Mouse (Mus musculus) brown adipose tissue, adult 24 weeks (tissue): ENCODE data around the gene Rpl29. TPM values are rescaled to one million over a fixed set of nuclear protein-coding genes. Genes with fewer than 3 reads are reported as not detected.

Experiments
- H3K27ac ChIP-seq: fragments of 200-500 bp; replicated peaks from 2 replicates; pipeline ENCODE4 v1.5.1; 2012; ENCODE audit warnings: low read depth, mild to moderate bottlenecking, low read length
- H3K4me1 ChIP-seq: fragments of 200-500 bp; 2 replicates; pipeline ENCODE4 v1.6.1; 2012; ENCODE audit warnings: low read length, mixed read lengths; ENCODE audit not compliant: control insufficient read depth, insufficient read depth, insufficient read length
- H3K4me3 ChIP-seq: fragments of 200-500 bp; 2 replicates; pipeline ENCODE4 v1.5.1; 2012; ENCODE audit warnings: low read depth, mild to moderate bottlenecking, low read length, moderate library complexity; ENCODE audit not compliant: insufficient read depth
- polyA plus RNA-seq: library from polyadenylated mRNA; stranded (reverse); fragments of >200 nt; gene quantifications from 2 replicates; pipeline ENCODE4 v1.2.4, GENCODE M21; 2012; ENCODE audit not compliant: missing spikeins, insufficient read depth, insufficient read length

Gene Rpl29
- polyA plus RNA-seq, 1 experiment: 152 TPM

- no peak overlapping the region for H3K4me3 ChIP-seq
- no peak overlapping the region for H3K27ac ChIP-seq
- peaks cover 12% of the 10 kb centered on the region for H3K4me1 ChIP-seq
Observed at GRCm38 (mm10) chr9:106410086-106410650, 19.1 kb upstream of the Rpl29 start.

GRCm38 (mm10) chr9:106411091-106411594 lies 18.1 kb upstream of the Rpl29 start:
- Histone ChIP-seq H3K4me3 (no peak overlapping the region), H3K27ac (no peak overlapping the region), H3K4me1 (peaks cover 8% of the 10 kb centered on the region)

GRCm38 (mm10) chr9:106411729-106412128 lies 17.5 kb upstream of the Rpl29 start:
- Histone ChIP-seq H3K4me1 (peaks cover 6% of the 10 kb centered on the region), H3K27ac (no peak overlapping the region), H3K4me3 (no peak overlapping the region)

- Histone ChIP-seq H3K27ac (no peak overlapping the region), H3K4me1 (0 out of 2 replicates have a peak, but pooled peaks cover 2% of the 10 kb centered on the region), H3K4me3 (no peak overlapping the region)
Observed at GRCm38 (mm10) chr9:106412210-106412609, 17.0 kb upstream of the Rpl29 start.

- 0 out of 2 replicates have a peak, but pooled peaks cover 2% of the 10 kb centered on the region for H3K4me1 ChIP-seq
- H3K4me3 ChIP-seq: no peak overlapping the region
- H3K27ac ChIP-seq: no peak overlapping the region
Observed at GRCm38 (mm10) chr9:106413606-106414005, 15.6 kb upstream of the Rpl29 start.

- H3K4me1 ChIP-seq: 0 out of 2 replicates have a peak, but pooled peaks cover 3% of the 10 kb centered on the region
- H3K4me3 ChIP-seq: no peak overlapping the region
- H3K27ac ChIP-seq: no peak overlapping the region
Observed at GRCm38 (mm10) chr9:106416826-106417225, 12.4 kb upstream of the Rpl29 start.

GRCm38 (mm10) chr9:106417841-106418625 lies 11.2 kb upstream of the Rpl29 start:
- 0 out of 2 replicates have a peak overlapping the region, but pooled peaks have one; percentile 9 for H3K4me3 ChIP-seq
- H3K4me1 ChIP-seq: 0 out of 2 replicates have a peak, but pooled peaks cover 3% of the 10 kb centered on the region
- H3K27ac ChIP-seq: no peak overlapping the region

- Histone ChIP-seq H3K27ac (no peak overlapping the region), H3K4me1 (0 out of 2 replicates have a peak, but pooled peaks cover 3% of the 10 kb centered on the region), H3K4me3 (no peak overlapping the region)
Observed at GRCm38 (mm10) chr9:106420608-106421007, 8.6 kb upstream of the Rpl29 start.

- Histone ChIP-seq H3K4me3 (peak overlapping the region; percentile 44), H3K27ac (no peak overlapping the region), H3K4me1 (0 out of 2 replicates have a peak, but pooled peaks cover 3% of the 10 kb centered on the region)
Observed at GRCm38 (mm10) chr9:106421033-106421864, 8.0 kb upstream of the Rpl29 start.

GRCm38 (mm10) chr9:106421865-106422160 lies 7.4 kb upstream of the Rpl29 start:
- no peak overlapping the region for H3K27ac ChIP-seq
- peak overlapping the region; percentile 44 for H3K4me3 ChIP-seq
- H3K4me1 ChIP-seq: 0 out of 2 replicates have a peak, but pooled peaks cover 3% of the 10 kb centered on the region

- peaks cover 4% of the 10 kb centered on the region; the same call in 1 of the 2 replicates for H3K4me1 ChIP-seq
- peak overlapping the region; percentile 84 for H3K4me3 ChIP-seq
- H3K27ac ChIP-seq: peak overlapping the region; percentile 80
Observed at GRCm38 (mm10) chr9:106428719-106429220, 484 bp upstream of the Rpl29 start.

GRCm38 (mm10) chr9:106430015-106430264 lies 686 bp downstream of the Rpl29 start:
- Histone ChIP-seq H3K27ac (peak overlapping the region; percentile 75), H3K4me1 (peaks cover 4% of the 10 kb centered on the region; the same call in 1 of the 2 replicates), H3K4me3 (peak overlapping the region; percentile 85)

GRCm38 (mm10) chr9:106433389-106433788 lies 4.1 kb downstream of the Rpl29 start:
- peaks cover 7% of the 10 kb centered on the region; the same call in 1 of the 2 replicates for H3K4me1 ChIP-seq
- no peak overlapping the region for H3K4me3 ChIP-seq
- no peak overlapping the region for H3K27ac ChIP-seq

GRCm38 (mm10) chr9:106436566-106436965 lies 7.3 kb downstream of the Rpl29 start:
- Histone ChIP-seq H3K4me3 (no peak overlapping the region), H3K4me1 (peaks cover 3% of the 10 kb centered on the region; the same call in 1 of the 2 replicates), H3K27ac (no peak overlapping the region)

GRCm38 (mm10) chr9:106442680-106443079 lies 13.4 kb downstream of the Rpl29 start:
- no peaks in the 10 kb centered on the region; the same call in 1 of the 2 replicates for H3K4me1 ChIP-seq
- no peak overlapping the region for H3K27ac ChIP-seq
- H3K4me3 ChIP-seq: no peak overlapping the region
